Mouse (Mus musculus): ENCODE data around the gene Gm29094.

Gene Gm29094

GRCm38 (mm10) chr9:89256556-89257335 is 57.6 kb downstream of the Gm29094 start:
- DNase-seq, result no peak

GRCm38 (mm10) chr9:89263968-89264367 is 64.8 kb downstream of the Gm29094 start:
- DNase-seq, result no peak

GRCm38 (mm10) chr9:89264571-89264970 is 65.4 kb downstream of the Gm29094 start:
- no peak for DNase-seq
